Mouse (Mus musculus): Measurements from ENCODE around the gene Kcng1.

The Kcng1 gene

DNA sequence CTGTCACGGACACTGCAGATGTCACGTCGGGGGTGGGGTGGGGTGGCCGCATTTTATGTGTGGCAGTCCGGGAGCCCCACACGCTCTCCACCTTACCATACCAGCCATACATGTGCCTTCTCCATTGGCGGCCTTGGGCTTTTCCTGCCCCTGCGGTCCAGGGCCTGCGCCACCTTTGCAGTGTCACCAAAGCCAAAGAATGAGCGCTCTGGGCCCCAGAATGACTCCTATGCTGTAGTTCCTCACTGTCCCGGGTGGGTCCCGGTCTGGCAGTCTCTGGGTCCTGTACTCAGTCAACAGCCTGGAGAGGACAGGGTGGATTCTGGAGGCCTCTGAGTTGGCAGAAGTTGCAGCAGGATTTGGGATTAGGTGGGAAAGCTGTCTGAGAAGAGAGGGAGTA, at the start of gene Kcng1:
TSS of gene Kcng1 (minus strand) at position 155 of the 400 bp plus-strand sequence.
- DNase-seq (ENCODE audit: low read depth, low spot score) = no peak

DNA sequence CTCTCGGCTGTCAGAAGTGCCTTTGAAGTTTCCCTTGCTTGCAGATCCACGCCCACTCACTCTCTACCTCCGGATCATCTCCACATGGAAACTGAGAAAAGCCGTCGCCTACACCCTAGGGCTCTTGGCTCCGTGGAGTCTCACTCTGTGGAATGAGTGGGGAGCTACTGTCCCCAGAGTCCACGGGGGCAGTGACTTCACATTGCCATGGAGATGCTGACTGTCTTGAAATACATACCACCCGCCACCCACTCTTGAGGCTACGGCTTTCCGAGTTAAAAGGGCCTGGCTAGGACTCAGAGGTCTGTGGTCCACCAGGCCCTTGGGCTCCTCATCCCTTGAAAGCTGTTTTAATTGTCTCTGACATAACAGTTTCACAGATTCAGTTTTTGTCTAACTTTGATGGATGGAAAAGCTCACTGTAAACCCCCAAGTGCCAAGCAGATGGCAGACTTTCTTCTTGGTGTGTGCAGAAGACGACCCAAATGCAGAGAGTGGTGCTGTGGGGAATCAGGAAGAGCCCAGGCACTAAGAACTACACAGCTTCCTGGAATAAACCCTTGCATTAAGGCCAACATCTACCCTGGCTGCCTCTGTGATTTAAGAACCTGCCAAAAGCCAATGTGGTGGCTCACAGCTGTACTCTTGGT, 49.0 kb upstream of the Kcng1 start:
- DNase-seq (ENCODE audit: low read depth, low spot score) = no peak

- DNase-seq (ENCODE audit: low read depth, low spot score) = peak; percentile 14
These were observed 40.3 kb upstream of the Kcng1 start for GRCm38 (mm10) chr2:168321716-168322374.

DNA sequence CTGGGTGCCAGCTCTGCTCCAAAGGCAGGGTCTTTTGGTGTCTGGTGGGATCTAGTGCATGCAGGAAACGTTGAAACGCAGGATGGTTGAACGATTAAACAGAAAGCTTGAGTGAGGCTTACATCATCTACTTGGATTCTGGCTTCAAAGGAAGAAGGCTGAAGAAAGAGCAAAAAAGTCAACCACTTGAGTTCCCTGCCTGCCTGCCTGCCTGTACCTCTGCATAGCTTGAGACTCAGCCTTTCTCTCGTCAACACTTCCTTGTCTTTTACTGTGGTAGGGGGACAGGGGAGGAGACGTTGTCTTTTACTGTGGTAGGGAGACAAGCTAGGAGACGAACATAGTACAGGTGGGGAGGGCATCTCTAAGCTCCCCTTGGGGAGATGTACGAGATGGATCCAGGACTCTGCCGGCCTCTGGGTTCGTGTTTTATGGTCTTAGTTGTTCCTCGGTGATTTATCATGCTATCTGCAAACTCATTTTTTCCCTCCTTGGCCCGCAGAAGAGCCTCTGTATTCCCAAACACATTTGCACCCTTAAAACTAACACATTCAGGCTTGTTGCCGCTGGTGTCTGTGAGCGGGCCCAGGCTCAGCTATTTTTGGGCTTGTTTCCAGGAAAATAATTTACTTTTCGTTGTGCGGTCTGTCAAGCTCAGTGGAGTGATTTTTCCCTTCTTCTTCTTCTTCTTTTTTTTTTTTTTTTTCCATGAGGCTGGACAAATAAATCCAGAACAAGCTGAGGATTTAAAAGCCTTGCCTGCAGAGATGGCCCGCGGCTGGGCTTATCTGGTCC, 39.0 kb upstream of the Kcng1 start:
- DNase-seq (ENCODE audit: low read depth, low spot score) = no peak

- no peak for DNase-seq (ENCODE audit: low read depth, low spot score)
These were observed 33.3 kb upstream of the Kcng1 start for GRCm38 (mm10) chr2:168314646-168315446.

DNA sequence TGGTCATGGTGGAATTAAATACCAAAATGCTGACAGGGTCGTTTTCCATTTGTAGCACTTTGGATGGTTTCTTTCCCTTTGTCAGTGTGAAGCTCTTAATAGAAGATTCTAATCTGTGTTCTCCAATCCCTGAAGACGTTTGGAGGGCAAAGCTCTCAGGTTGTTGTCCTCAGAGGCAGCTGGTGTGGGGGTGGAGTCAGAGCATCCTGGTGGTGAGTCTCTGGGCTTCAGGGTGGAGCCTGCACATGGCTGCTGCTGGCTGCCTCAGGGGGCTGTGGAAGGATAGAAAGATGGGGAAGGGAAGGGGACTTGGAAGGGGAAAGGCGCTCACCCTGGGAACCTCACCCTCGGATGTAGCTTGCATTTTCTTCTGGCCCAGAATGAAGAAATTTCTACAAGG, 31.0 kb upstream of the Kcng1 start:
- DNase-seq (ENCODE audit: low read depth, low spot score) = no peak

DNA sequence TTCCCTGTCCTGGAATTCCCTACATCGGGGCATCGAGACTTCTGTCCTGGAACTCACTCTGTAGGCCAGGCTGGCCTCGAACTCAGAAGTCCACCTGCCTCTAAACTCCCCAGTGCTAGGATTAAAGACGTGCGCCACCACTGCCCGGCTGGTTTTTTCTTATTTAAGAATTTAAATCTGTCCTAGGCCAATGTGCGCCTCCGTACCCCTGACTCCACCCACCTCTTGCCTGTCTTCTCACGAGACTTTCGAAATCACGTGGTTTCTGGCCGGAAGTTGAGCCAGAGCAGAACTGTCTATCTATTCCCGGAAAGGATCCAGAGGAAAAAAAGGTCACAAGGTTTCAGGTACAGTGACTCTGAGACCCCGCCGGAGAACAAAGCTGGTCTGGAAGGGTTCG, 29.5 kb upstream of the Kcng1 start:
- no peak for DNase-seq (ENCODE audit: low read depth, low spot score)

- no peak for DNase-seq (ENCODE audit: low read depth, low spot score)
These were observed 27.4 kb upstream of the Kcng1 start for GRCm38 (mm10) chr2:168308916-168309315.

DNA sequence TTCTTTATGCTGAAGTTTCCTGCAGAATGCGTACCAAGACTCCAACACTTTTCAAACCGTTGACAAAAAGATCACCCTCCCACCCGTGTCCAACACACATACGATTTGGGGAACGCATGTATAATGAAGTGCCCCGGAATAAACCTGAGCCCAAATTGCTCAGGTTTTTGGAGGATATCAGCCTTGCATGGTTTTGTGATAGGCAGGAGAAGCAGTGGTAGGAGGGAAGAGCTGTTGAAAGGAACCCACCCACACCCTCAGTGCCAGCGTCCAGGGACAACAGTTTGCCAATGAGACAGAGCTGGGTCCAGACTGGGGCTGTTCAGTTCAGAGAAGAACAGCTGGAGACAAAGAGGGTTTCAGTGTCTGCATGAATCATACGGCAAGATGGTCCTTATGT, 18.1 kb upstream of the Kcng1 start:
- no peak for DNase-seq (ENCODE audit: low read depth, low spot score)

GRCm38 (mm10) chr2:168296530-168296929, 15.0 kb upstream of the Kcng1 start:
- DNase-seq (ENCODE audit: low read depth, low spot score) = no peak

GRCm38 (mm10) chr2:168292521-168292920, 11.0 kb upstream of the Kcng1 start:
- DNase-seq (ENCODE audit: low read depth, low spot score) = no peak

- no peak for DNase-seq (ENCODE audit: low read depth, low spot score)
These were observed 10.5 kb upstream of the Kcng1 start for GRCm38 (mm10) chr2:168292041-168292440.

- DNase-seq (ENCODE audit: low read depth, low spot score) = no peak
These were observed 8.3 kb upstream of the Kcng1 start for GRCm38 (mm10) chr2:168289851-168290250.

DNA sequence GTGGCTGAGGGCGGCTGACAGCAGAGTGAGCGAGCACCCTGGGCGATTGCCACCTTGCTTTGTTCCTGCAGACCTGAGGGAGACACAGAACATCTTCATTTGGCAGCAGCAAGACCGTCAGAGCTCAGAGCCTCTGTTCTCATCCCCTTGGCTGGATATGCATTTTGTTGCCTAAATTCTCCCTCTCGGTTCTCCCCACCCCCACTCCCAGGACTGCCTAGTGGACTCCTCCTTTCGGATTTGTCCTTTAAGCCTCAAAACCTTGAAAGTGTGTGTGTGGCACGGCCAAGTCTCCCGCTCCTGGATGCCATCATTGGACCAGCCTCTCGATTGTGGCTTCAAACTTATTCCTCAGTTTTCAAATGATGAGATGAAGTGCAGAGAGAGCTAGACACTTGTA, 7.5 kb upstream of the Kcng1 start:
- no peak for DNase-seq (ENCODE audit: low read depth, low spot score)

DNA sequence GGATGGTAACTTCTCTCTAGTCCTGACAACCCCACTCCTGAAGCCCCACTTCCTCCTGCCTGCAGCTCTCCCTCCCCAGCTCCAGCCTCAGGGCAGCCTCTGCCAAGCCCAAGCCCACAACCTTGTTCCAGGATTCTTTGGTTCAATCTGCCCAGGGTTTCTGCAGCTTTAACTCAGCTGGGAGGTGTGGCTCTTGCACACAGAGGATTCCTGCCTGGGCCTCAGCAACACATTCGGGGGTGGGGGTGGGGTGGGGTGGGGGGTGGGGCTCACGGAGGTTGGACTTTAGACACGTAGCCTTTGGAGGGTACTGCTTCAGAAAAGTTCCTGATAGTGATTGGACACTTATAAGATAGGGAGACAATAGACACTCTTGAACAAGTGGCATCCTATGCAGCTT, 5.5 kb upstream of the Kcng1 start:
- no peak for DNase-seq (ENCODE audit: low read depth, low spot score)

DNA sequence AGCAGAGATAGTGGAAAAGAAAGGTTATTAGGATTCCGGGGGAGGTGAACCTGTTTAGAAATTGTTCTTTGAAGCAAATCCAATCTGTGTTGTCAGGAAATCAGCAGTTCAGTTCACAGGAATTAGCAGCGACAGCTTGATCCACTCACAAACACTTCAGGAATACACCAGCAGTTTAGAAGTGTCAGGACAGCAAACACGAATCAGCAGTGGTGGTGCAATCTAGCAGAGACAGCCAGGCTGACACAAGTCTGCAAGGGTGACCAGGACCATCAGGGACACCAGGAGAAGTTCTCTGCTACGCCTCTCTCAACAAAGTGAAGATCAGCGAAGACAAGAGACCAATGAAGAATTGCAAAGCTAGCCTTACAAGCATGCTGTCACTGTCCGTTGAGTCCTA, 3.6 kb upstream of the Kcng1 start:
- no peak for DNase-seq (ENCODE audit: low read depth, low spot score)

GRCm38 (mm10) chr2:168280729-168281581, 581 bp downstream of the Kcng1 start:
- peak; percentile 68 for DNase-seq (ENCODE audit: low read depth, low spot score)

- peak; percentile 68 for DNase-seq (ENCODE audit: low read depth, low spot score)
These were observed 7.1 kb downstream of the Kcng1 start for GRCm38 (mm10) chr2:168274374-168274935.

- no peak for DNase-seq (ENCODE audit: low read depth, low spot score)
These were observed 8.1 kb downstream of the Kcng1 start for GRCm38 (mm10) chr2:168273387-168273786.

DNA sequence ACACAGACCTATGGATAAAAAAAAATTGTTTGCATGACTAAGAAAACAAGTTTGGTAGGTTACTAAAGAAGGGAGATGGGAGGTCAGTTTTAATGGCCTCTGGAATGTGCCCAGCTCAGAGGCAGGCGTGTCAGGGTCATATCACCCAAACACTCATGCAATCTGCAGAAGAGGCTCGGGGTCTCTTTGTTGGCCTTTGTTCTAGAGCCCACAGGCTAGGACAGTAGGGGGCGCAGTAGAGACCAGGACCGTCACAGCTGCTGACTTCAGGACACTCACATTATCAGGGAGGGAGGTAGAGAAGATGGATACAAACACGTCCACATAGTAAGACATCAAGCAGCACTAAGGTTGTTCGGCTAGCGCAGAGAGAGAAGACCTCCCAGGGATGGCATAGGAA, 13.5 kb downstream of the Kcng1 start:
- no peak for DNase-seq (ENCODE audit: low read depth, low spot score)

GRCm38 (mm10) chr2:168260900-168261299, 20.6 kb downstream of the Kcng1 start:
- no peak for DNase-seq (ENCODE audit: low read depth, low spot score)

Data from mesoderm, embryonic 11.5 days (tissue).